Mouse (Mus musculus): ENCODE data around the gene Arhgef38.

Arhgef38 gene

GRCm38 (mm10) chr3:133163913-133164406, 70.8 kb downstream of the Arhgef38 start:
- DNase-seq (ENCODE audit: low read depth): no peak

- no peak for DNase-seq (ENCODE audit: low read depth)
Measured at GRCm38 (mm10) chr3:133163174-133163573, 71.6 kb downstream of the Arhgef38 start.

GRCm38 (mm10) chr3:133161407-133161806, 73.3 kb downstream of the Arhgef38 start:
- no peak for DNase-seq (ENCODE audit: low read depth)

- no peak for DNase-seq (ENCODE audit: low read depth)
Measured at GRCm38 (mm10) chr3:133158260-133158659, 76.5 kb downstream of the Arhgef38 start.

- no peak for DNase-seq (ENCODE audit: low read depth)
Measured at GRCm38 (mm10) chr3:133154683-133155082, 80.1 kb downstream of the Arhgef38 start.

GRCm38 (mm10) chr3:133153629-133154028, 81.1 kb downstream of the Arhgef38 start:
- DNase-seq (ENCODE audit: low read depth): no peak

GRCm38 (mm10) chr3:133152831-133153230, 81.9 kb downstream of the Arhgef38 start:
- DNase-seq (ENCODE audit: low read depth): no peak

- DNase-seq (ENCODE audit: low read depth): no peak
Measured at GRCm38 (mm10) chr3:133151629-133152028, 83.1 kb downstream of the Arhgef38 start.

GRCm38 (mm10) chr3:133144511-133145147, 90.1 kb downstream of the Arhgef38 start:
- no peak for DNase-seq (ENCODE audit: low read depth)

- DNase-seq (ENCODE audit: low read depth): no peak
Measured at GRCm38 (mm10) chr3:133141877-133142276, 92.9 kb downstream of the Arhgef38 start.

GRCm38 (mm10) chr3:133132611-133133010, 102.1 kb downstream of the Arhgef38 start:
- no peak for DNase-seq (ENCODE audit: low read depth)

GRCm38 (mm10) chr3:133131372-133131771, 103.4 kb downstream of the Arhgef38 start:
- DNase-seq (ENCODE audit: low read depth): no peak

GRCm38 (mm10) chr3:133113281-133113680, 121.5 kb downstream of the Arhgef38 start:
- DNase-seq (ENCODE audit: low read depth): no peak

- DNase-seq (ENCODE audit: low read depth): peak; percentile 35
Measured at GRCm38 (mm10) chr3:133111741-133112140, 123.0 kb downstream of the Arhgef38 start.

GRCm38 (mm10) chr3:133109844-133110243, 124.9 kb downstream of the Arhgef38 start:
- DNase-seq (ENCODE audit: low read depth): no peak

GRCm38 (mm10) chr3:133108731-133109130, 126.0 kb downstream of the Arhgef38 start:
- no peak for DNase-seq (ENCODE audit: low read depth)

GRCm38 (mm10) chr3:133104436-133104835, 130.3 kb downstream of the Arhgef38 start:
- DNase-seq (ENCODE audit: low read depth): no peak

GRCm38 (mm10) chr3:133103768-133104167, 131.0 kb downstream of the Arhgef38 start:
- DNase-seq (ENCODE audit: low read depth): no peak

- DNase-seq (ENCODE audit: low read depth): no peak
Measured at GRCm38 (mm10) chr3:133098909-133099308, 135.8 kb downstream of the Arhgef38 start.

- no peak for DNase-seq (ENCODE audit: low read depth)
Measured at GRCm38 (mm10) chr3:133098336-133098735, 136.4 kb downstream of the Arhgef38 start.

- DNase-seq (ENCODE audit: low read depth): no peak
Measured at GRCm38 (mm10) chr3:133097936-133098335, 136.8 kb downstream of the Arhgef38 start.

- DNase-seq (ENCODE audit: low read depth): no peak
Measured at GRCm38 (mm10) chr3:133094305-133094704, 140.4 kb downstream of the Arhgef38 start.

GRCm38 (mm10) chr3:133092936-133093335, 141.8 kb downstream of the Arhgef38 start:
- peak; percentile 14 for DNase-seq (ENCODE audit: low read depth)

- no peak for DNase-seq (ENCODE audit: low read depth)
Measured at GRCm38 (mm10) chr3:133092274-133092853, 142.4 kb downstream of the Arhgef38 start.
